8 mouse cellular contexts compared by ENCODE assay signal in the genomic region with DNA sequence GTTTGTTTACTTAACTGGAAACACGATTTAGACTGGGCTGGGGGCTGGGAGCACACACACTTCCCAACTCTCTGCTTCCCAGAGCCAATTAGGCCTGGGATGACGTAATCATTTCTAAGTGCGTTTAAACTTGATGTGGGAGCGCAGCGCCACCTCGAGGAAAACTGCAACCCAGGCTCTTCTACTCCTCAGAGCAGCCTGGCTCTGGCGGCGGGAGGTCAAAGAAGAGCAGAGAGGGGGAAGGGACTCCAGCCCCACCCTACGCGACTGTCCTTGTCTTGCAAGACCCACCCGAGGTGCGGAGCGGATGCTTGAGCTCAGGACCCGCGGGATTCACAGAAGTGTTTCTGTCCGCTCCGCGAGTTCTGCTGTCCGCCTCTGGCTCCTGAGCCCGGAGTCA. TPM values are rescaled to one million over a fixed set of nuclear protein-coding genes. Genes with fewer than 3 reads are reported as not detected.
DNase-seq lines count a peak whose midpoint lies in the region; ATAC-seq lines count a peak whose summit lies in the region.

No protein-coding gene starts in this region.

- H3K9ac ChIP-seq in midbrain, embryonic 12.5 days (replicated peaks): peak overlapping the region; percentile 60

- H3K36me3 ChIP-seq in embryonic facial prominence, embryonic 10.5 days (replicated peaks): peaks cover 22% of the 10 kb centered on the region; the same call in 1 of the 2 replicates
- H3K36me3 ChIP-seq in limb, embryonic 10.5 days: peaks cover 21% of the 10 kb centered on the region
- H3K36me3 ChIP-seq in midbrain, embryonic 12.5 days: no peaks in the 10 kb centered on the region

- peak overlapping the region; percentile 84 for H3K4me2 ChIP-seq in midbrain, embryonic 12.5 days (replicated peaks)

- H3K9me3 ChIP-seq in embryonic facial prominence, embryonic 10.5 days: no peaks in the 10 kb centered on the region
- no peaks in the 10 kb centered on the region for H3K9me3 ChIP-seq in limb, embryonic 10.5 days (replicated peaks)
- H3K9me3 ChIP-seq in midbrain, embryonic 12.5 days: no peaks in the 10 kb centered on the region

- peak; percentile 90 for DNase-seq in adrenal gland, postnatal 10 days
- DNase-seq in embryonic facial prominence, embryonic 10.5 days (ENCODE audit: low spot score): peak; percentile 89
- DNase-seq in heart, adult 11 months: peak; percentile 98
- DNase-seq in kidney, adult 18-20 months: peak; percentile 89
- peak; percentile 88 for DNase-seq in limb, embryonic 10.5 days (ENCODE audit: low spot score)
- DNase-seq in skeletal muscle tissue, adult 2 months (ENCODE audit: low read depth, low spot score): peak; percentile 88

- H3K4me1 ChIP-seq in embryonic facial prominence, embryonic 10.5 days: peaks cover 44% of the 10 kb centered on the region
- H3K4me1 ChIP-seq in limb, embryonic 10.5 days: peaks cover 34% of the 10 kb centered on the region
- peaks cover 25% of the 10 kb centered on the region for H3K4me1 ChIP-seq in midbrain, embryonic 12.5 days

- peak overlapping the region; percentile 58 for H3K4me3 ChIP-seq in embryonic facial prominence, embryonic 10.5 days
- H3K4me3 ChIP-seq in limb, embryonic 10.5 days: peak overlapping the region; percentile 56
- peak overlapping the region; percentile 43 for H3K4me3 ChIP-seq in midbrain, embryonic 12.5 days

- ATAC-seq in midbrain, embryonic 12.5 days (ENCODE audit: low FRiP score, low read depth): peak; percentile 81
- no peak for ATAC-seq in erythroblast, adult 5-6 weeks (replicated peaks; ENCODE audit: low FRiP score, poor library complexity, severe bottlenecking)

- peaks cover 15% of the 10 kb centered on the region for H3K27me3 ChIP-seq in embryonic facial prominence, embryonic 10.5 days (replicated peaks; ENCODE audit: low read depth, poor library complexity, severe bottlenecking)
- H3K27me3 ChIP-seq in limb, embryonic 10.5 days (ENCODE audit: low read depth, poor library complexity, severe bottlenecking): peaks cover 6% of the 10 kb centered on the region
- peaks cover 3% of the 10 kb centered on the region; the same call in 1 of the 2 replicates for H3K27me3 ChIP-seq in midbrain, embryonic 12.5 days

- WGBS in embryonic facial prominence, embryonic 10.5 days: under 1% methylated on average over 20 of the region's 20 CpGs
- 1% methylated on average over 20 of the region's 20 CpGs for whole genome bisulfite sequencing in limb, embryonic 10.5 days
- WGBS in midbrain, embryonic 12.5 days: under 1% methylated on average over 20 of the region's 20 CpGs

- H3K27ac ChIP-seq in embryonic facial prominence, embryonic 10.5 days (replicated peaks): peak overlapping the region; percentile 63
- peak overlapping the region; percentile 78 for H3K27ac ChIP-seq in limb, embryonic 10.5 days
- no peak overlapping the region for H3K27ac ChIP-seq in midbrain, embryonic 12.5 days (replicated peaks)

RNA-seq across cellular contexts. Expression of a gene that starts 6.8 kb away (rescaled TPM):
- 10 to 100 TPM; 13.9 to 31.8 TPM for total RNA-seq in adrenal gland, postnatal 10 days (2021)
- 53.5 and 55.9 TPM in 2 replicates for polyA plus RNA-seq in embryonic facial prominence, embryonic 10.5 days (2016; fragmentation: Nextera tagmentation; extraction: Ambion mirVana)
- 53.3 and 57.5 TPM in 2 replicates for polyA plus RNA-seq in limb, embryonic 10.5 days (2016; fragmentation: Nextera tagmentation; extraction: Ambion mirVana)
- 71.2 and 76.3 TPM in 2 replicates for polyA plus RNA-seq in midbrain, embryonic 12.5 days (2016; fragmentation: Nextera tagmentation; extraction: Ambion mirVana)
- 0.63 TPM in 1 of 2 replicates, not detected in the other for total RNA-seq in erythroblast, adult 5-6 weeks (2015; ENCODE audit: low replicate concordance)
- total RNA-seq in erythroblast, adult 5-6 weeks (2017; ENCODE audit: low replicate concordance): not detected in 2 replicates

RNA-seq across cellular contexts. Expression of a gene that starts 43.6 kb away (rescaled TPM):
- 1 to 10 TPM; 1.7 to 3.8 TPM for total RNA-seq in adrenal gland, postnatal 10 days (2021)
- polyA plus RNA-seq in embryonic facial prominence, embryonic 10.5 days (2016; fragmentation: Nextera tagmentation; extraction: Ambion mirVana): 0.31 and 0.33 TPM in 2 replicates
- polyA plus RNA-seq in limb, embryonic 10.5 days (2016; fragmentation: Nextera tagmentation; extraction: Ambion mirVana): 0.28 and 0.39 TPM in 2 replicates
- polyA plus RNA-seq in midbrain, embryonic 12.5 days (2016; fragmentation: Nextera tagmentation; extraction: Ambion mirVana): 0.60 and 0.85 TPM in 2 replicates
- total RNA-seq in erythroblast, adult 5-6 weeks (2015; ENCODE audit: low replicate concordance): not detected in 2 replicates
- not detected in 2 replicates for total RNA-seq in erythroblast, adult 5-6 weeks (2017; ENCODE audit: low replicate concordance)

RNA-seq across cellular contexts. Expression of a gene that starts 54.7 kb away (rescaled TPM):
- 100 to 1,000 TPM; 277 to 292 TPM for total RNA-seq in adrenal gland, postnatal 10 days (2021)
- 213 and 215 TPM in 2 replicates for polyA plus RNA-seq in embryonic facial prominence, embryonic 10.5 days (2016; fragmentation: Nextera tagmentation; extraction: Ambion mirVana)
- 201 and 243 TPM in 2 replicates for polyA plus RNA-seq in limb, embryonic 10.5 days (2016; fragmentation: Nextera tagmentation; extraction: Ambion mirVana)
- polyA plus RNA-seq in midbrain, embryonic 12.5 days (2016; fragmentation: Nextera tagmentation; extraction: Ambion mirVana): 162 and 170 TPM in 2 replicates
- 15.8 and 34.1 TPM in 2 replicates for total RNA-seq in erythroblast, adult 5-6 weeks (2015; ENCODE audit: low replicate concordance)
- 3.3 TPM in 2 replicates for total RNA-seq in erythroblast, adult 5-6 weeks (2017; ENCODE audit: low replicate concordance)
